Mouse (Mus musculus) liver, embryonic 14.5 days (tissue): ENCODE data around the gene Ptchd1. TPM values are rescaled to one million over a fixed set of nuclear protein-coding genes. Genes with fewer than 3 reads are reported as not detected.
A peak's percentile ranks its signal among the peaks of the same experiment; 100 is the strongest.

Experiments used
- ATAC-seq: fragments of 200-750 bp; cut with Nextera tagmentation; 2 replicates; pipeline ENCODE4 v1.8.0; 2017; ENCODE audit warnings: moderate number of reproducible peaks, mild to moderate bottlenecking, moderate library complexity; ENCODE audit not compliant: insufficient read depth
- DNase-seq, 3 experiments: peaks; one replicate each; pipeline ENCODE4 v3.0.0-alpha.2; 2012 to 2013; ENCODE audit warnings: low read depth in 3 of 3, low spot score in 3 of 3
- H3K27ac ChIP-seq: fragments of 300-500 bp; sonication (generic); 2 replicates; pipeline ENCODE4 v1.5.1; 2014; ENCODE audit warnings: moderate library complexity, mild to moderate bottlenecking, control low read depth, inconsistent platforms
- H3K27me3 ChIP-seq: fragments of 300-500 bp; sonication (generic); 2 replicates; pipeline ENCODE4 v1.6.1; 2014; ENCODE audit warnings: mild to moderate bottlenecking, low read length, moderate library complexity; ENCODE audit not compliant: control insufficient read depth, insufficient read depth
- H3K36me3 ChIP-seq: fragments of 300-500 bp; sonication (generic); replicated peaks from 2 replicates; pipeline ENCODE4 v1.6.1; 2014; ENCODE audit warnings: low read depth; ENCODE audit not compliant: control insufficient read depth, insufficient read depth
- H3K4me1 ChIP-seq, 2 experiments: fragments of 200-500 bp in 1 of 2; fragments of 300-500 bp in 1 of 2; sonication (generic) in 1 of 2; replicated peaks; 2 replicates each; pipeline ENCODE4 v1.6.1; 2012 to 2014; ENCODE audit warnings: antibody characterized with exemption in 1 of 2, inconsistent platforms in 1 of 2, low read length in 1 of 2; ENCODE audit not compliant: control insufficient read depth in 2 of 2, insufficient read depth in 2 of 2
- H3K4me2 ChIP-seq: fragments of 300-500 bp; sonication (generic); 2 replicates; pipeline ENCODE4 v1.6.1; 2014; ENCODE audit warnings: low read depth, mild to moderate bottlenecking, control low read depth, moderate library complexity
- H3K4me3 ChIP-seq, 2 experiments: fragments of 200-500 bp in 1 of 2; fragments of 300-500 bp in 1 of 2; sonication (generic) in 1 of 2; 2 replicates each; pipeline ENCODE4 v1.5.1; 2012 to 2014; ENCODE audit warnings: low read depth in 2 of 2, low read length in 2 of 2, mild to moderate bottlenecking in 2 of 2, control low read depth in 1 of 2, inconsistent platforms in 1 of 2, moderate library complexity in 1 of 2; ENCODE audit not compliant: insufficient read depth in 1 of 2
- H3K9ac ChIP-seq: fragments of 300-500 bp; sonication (generic); replicated peaks from 2 replicates; pipeline ENCODE4 v1.6.1; 2014; ENCODE audit warnings: mild to moderate bottlenecking, control low read depth, moderate library complexity
- H3K9me3 ChIP-seq: fragments of 300-500 bp; sonication (generic); 2 replicates; pipeline ENCODE4 v1.6.1; 2016; ENCODE audit warnings: low read length, mixed read lengths; ENCODE audit not compliant: control insufficient read depth
- CTCF ChIP-seq: IDR thresholded peaks from 2 replicates; pipeline ENCODE4 v1.5.1; 2016; ENCODE audit warnings: antibody characterized with exemption, low read depth, control low read depth
- EP300 ChIP-seq: IDR thresholded peaks from 2 replicates; pipeline ENCODE4 v1.6.1; 2016; ENCODE audit warnings: antibody characterized with exemption, low read depth
- WGBS: fragments of 180-500 bp; shearing (Covaris S2); extraction: QIAGEN DNeasy Blood & Tissue Kit; methylation state at CpG from one replicate; pipeline ENCODE4 v1.1.7; 2014; ENCODE audit not compliant: insufficient replicate concordance; 5-methylcytosine and 5-hydroxymethylcytosine counted together
- polyA plus RNA-seq, 2 experiments: library from polyadenylated mRNA; depleted of rRNA in 1 of 2; stranded (reverse) in 1 of 2; unstranded in 1 of 2; fragments of >200 nt; fragmentation: Nextera tagmentation in 1 of 2; extraction: Ambion mirVana in 1 of 2; gene quantifications; 2 replicates each; pipeline versions ENCODE4 v1.2.1 to v1.2.3; 2012 to 2014

Gene Ptchd1
- polyA plus RNA-seq (2012; rRNA removed), result 0.01 and 0.02 TPM in 2 replicates
- not detected in 2 replicates for polyA plus RNA-seq (2014; fragmentation: Nextera tagmentation; extraction: Ambion mirVana)

GRCm38 (mm10) chrX:155623701-155624281 lies at the start of gene Ptchd1:
Gene Ptchd1, minus strand, starts transcription at chrX:155623814.
- peak within 1 kb of the TSS; percentile 6 to 23; a peak in 1 of 4 replicates for H3K4me3 ChIP-seq
- no peak within 1 kb of the TSS for H3K9ac ChIP-seq
- no peaks in the 10 kb centered on the region for H3K4me1 ChIP-seq
- peak within 1 kb of the TSS; percentile 32 for H3K4me2 ChIP-seq
- TF ChIP-seq CTCF, result no peak
- no peak for TF ChIP-seq EP300
- no peaks in the 10 kb centered on the region for H3K9me3 ChIP-seq
- no peak for ATAC-seq
- DNase-seq, result no peak
- no peaks in the 10 kb centered on the region for H3K36me3 ChIP-seq
- whole genome bisulfite sequencing, result 12% methylated on average over 32 of the region's 34 CpGs
- peaks cover 26% of the 10 kb centered on the region for H3K27me3 ChIP-seq
- no peak within 1 kb of the TSS for H3K27ac ChIP-seq

GRCm38 (mm10) chrX:155657971-155658370 lies 34.4 kb upstream of the Ptchd1 start:
- H3K27me3 ChIP-seq, result no peaks in the 10 kb centered on the region
- no peak overlapping the region for H3K4me3 ChIP-seq
- no peak overlapping the region for H3K4me2 ChIP-seq
- no peak for TF ChIP-seq EP300
- H3K9me3 ChIP-seq, result no peaks in the 10 kb centered on the region
- 48% methylated on average over 1 of the region's 1 CpGs for WGBS
- DNase-seq (no peak), ATAC-seq (no peak)
- no peak overlapping the region for H3K27ac ChIP-seq
- no peaks in the 10 kb centered on the region for H3K4me1 ChIP-seq
- no peak overlapping the region for H3K9ac ChIP-seq
- no peaks in the 10 kb centered on the region for H3K36me3 ChIP-seq

GRCm38 (mm10) chrX:155645975-155646374 lies 22.4 kb upstream of the Ptchd1 start:
- no peak for TF ChIP-seq EP300
- TF ChIP-seq CTCF, result no peak
- WGBS, result 34% methylated on average over 3 of the region's 3 CpGs
- no peaks in the 10 kb centered on the region for H3K27me3 ChIP-seq
- no peak for DNase-seq
- H3K9me3 ChIP-seq, result no peaks in the 10 kb centered on the region
- H3K4me1 ChIP-seq, result no peaks in the 10 kb centered on the region
- no peak overlapping the region for H3K27ac ChIP-seq
- no peak overlapping the region for H3K4me2 ChIP-seq
- H3K9ac ChIP-seq, result no peak overlapping the region
- no peak overlapping the region for H3K4me3 ChIP-seq
- ATAC-seq, result no peak
- no peaks in the 10 kb centered on the region for H3K36me3 ChIP-seq

- Histone ChIP-seq H3K4me1 (no peaks in the 10 kb centered on the region), H3K9me3 (no peaks in the 10 kb centered on the region), H3K4me2 (no peak overlapping the region), H3K36me3 (no peaks in the 10 kb centered on the region), H3K27me3 (no peaks in the 10 kb centered on the region), H3K9ac (no peak overlapping the region), H3K27ac (no peak overlapping the region), H3K4me3 (no peak overlapping the region)
- DNase-seq, result no peak
- ATAC-seq, result no peak
- 0% methylated on average over 1 of the region's 1 CpGs for WGBS
- no peak for TF ChIP-seq EP300
- TF ChIP-seq CTCF, result peak; percentile 59
Observed at GRCm38 (mm10) chrX:155643975-155644374, 20.4 kb upstream of the Ptchd1 start.

- H3K36me3 ChIP-seq, result no peaks in the 10 kb centered on the region
- peaks cover 26% of the 10 kb centered on the region for H3K27me3 ChIP-seq
- no peak overlapping the region for H3K9ac ChIP-seq
- no peaks in the 10 kb centered on the region for H3K9me3 ChIP-seq
- H3K4me3 ChIP-seq, result no peak overlapping the region
- H3K4me2 ChIP-seq, result no peak overlapping the region
- DNase-seq (no peak), ATAC-seq (no peak)
- no peak for TF ChIP-seq EP300
- TF ChIP-seq CTCF, result no peak
- H3K27ac ChIP-seq, result no peak overlapping the region
- H3K4me1 ChIP-seq, result no peaks in the 10 kb centered on the region
- WGBS, result 7% methylated on average over 13 of the region's 13 CpGs
Observed at GRCm38 (mm10) chrX:155625671-155626196, 2.1 kb upstream of the Ptchd1 start.
